Mouse (Mus musculus): ENCODE measurements around the gene Snrnp27.

DNA sequence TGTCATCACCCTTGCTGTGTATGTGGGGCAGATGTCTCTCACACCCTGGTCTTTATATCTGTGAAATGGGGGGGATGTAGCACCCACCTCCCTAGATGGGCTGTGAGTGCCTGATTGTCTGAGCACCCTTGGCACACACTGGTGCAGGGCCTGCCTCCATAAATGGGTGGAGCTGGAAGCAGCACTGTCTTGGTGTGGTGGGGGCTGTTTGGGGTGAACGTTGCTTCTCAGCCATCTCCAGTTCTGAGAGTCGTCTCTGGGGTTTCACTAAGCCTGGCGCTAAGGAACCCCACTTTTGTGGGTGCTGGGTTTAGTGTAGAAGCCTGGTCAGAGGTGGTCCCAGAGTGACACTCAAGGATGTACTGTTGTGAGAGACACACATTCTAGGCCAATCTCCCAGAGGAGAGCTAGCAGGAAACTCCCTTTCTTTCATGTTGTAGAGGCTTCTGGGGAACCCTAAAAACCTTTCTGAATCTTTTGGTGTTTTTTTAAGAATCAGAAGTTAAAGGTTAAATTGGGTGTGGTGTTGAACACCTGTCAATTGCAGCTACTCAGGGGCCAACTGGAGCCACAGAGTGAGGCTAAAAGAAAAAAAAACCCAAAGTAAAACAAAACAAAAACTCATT is 39.4 kb downstream of the Snrnp27 start:
- TF ChIP-seq GATA1 (IDR thresholded peaks at IDR 0.05; ENCODE audit: borderline replicate concordance, low read length) (no peak), FLI1 (IDR thresholded peaks at IDR 0.05; ENCODE audit: low read length) (no peak)

All from megakaryocyte, embryonic 14.5 days (primary cell).